Mouse (Mus musculus): ENCODE data around the gene Htatsf1.

- no peak for TF ChIP-seq CTCF (IDR thresholded peaks at IDR 0.05)
- TF ChIP-seq EP300 (IDR thresholded peaks at IDR 0.05): no peak
Measured at GRCm38 (mm10) chrX:57053174-57053992, at the start of gene Htatsf1.
